Mouse (Mus musculus) gastrocnemius, postnatal 36 days (tissue): ENCODE results near the gene Dll1. TPM values are rescaled to one million over a fixed set of nuclear protein-coding genes. Genes with fewer than 3 reads are reported as not detected.

Experiments used
- DNase-seq, 2 experiments: peaks; one replicate each; pipeline ENCODE4 v3.0.0; 2022
- intact Hi-C: fragments of 180-260 bp; cut with DNase I; formaldehyde crosslinking; loops from one replicate; pipeline ENCODE4 v1.15.1; 2025
- long read RNA-seq, 2 experiments: library from polyadenylated mRNA; stranded (forward); transcript quantifications; one replicate each; pipeline ENCODE4 v2.0.0; 2021
- total RNA-seq, 2 experiments: library from RNA; stranded (reverse); gene quantifications; 2 replicates each; pipeline ENCODE4 v1.2.3; 2021

Dll1 gene
- 1 to 10 TPM; 3.2 to 3.4 TPM for total RNA-seq
- long read RNA-seq, experiment 1, partial matches to known transcripts: 2 of 2 reads
- long read RNA-seq, experiment 1, other reads (novel, unspliced or antisense): 0 of 2 reads
- long read RNA-seq, experiment 2, partial matches to known transcripts: 1 of 3 reads
- long read RNA-seq, experiment 2, other reads (novel, unspliced or antisense): 0 of 3 reads

GRCm38 (mm10) chr17:15376494-15377181 is at the start of gene Dll1:
TSS of gene Dll1 (minus strand) at chr17:15376872.
- DNase-seq: no peak

GRCm38 (mm10) chr17:15425931-15426330 is 49.3 kb upstream of the Dll1 start:
- DNase-seq: peak in 1 of 2 experiments; percentile 11

More at GRCm38 (mm10) chr17:15376494-15377181, at the start of gene Dll1:
- intact Hi-C loops: loop anchor here (1.0 kb wide), 1 partner anchor 314 kb away; no protein-coding TSS in a partner anchor

GRCm38 (mm10) chr17:15423080-15423765 is 46.6 kb upstream of the Dll1 start:
- intact Hi-C loops: no loop called here
- DNase-seq: peak; percentile 34

More at GRCm38 (mm10) chr17:15425931-15426330, 49.3 kb upstream of the Dll1 start:
- intact Hi-C loops: no loop called here

GRCm38 (mm10) chr17:15422666-15423065 is 46.0 kb upstream of the Dll1 start:
- intact Hi-C loops: no loop called here
- DNase-seq: no peak

GRCm38 (mm10) chr17:15421446-15421845 is 44.8 kb upstream of the Dll1 start:
- DNase-seq: no peak
- intact Hi-C loops: loop anchor here (2.0 kb wide), 1 partner anchor 45 kb away; no protein-coding TSS in a partner anchor

GRCm38 (mm10) chr17:15420021-15420603 is 43.4 kb upstream of the Dll1 start:
- no peak for DNase-seq
- intact Hi-C loops: loop anchor here (2.0 kb wide), 1 partner anchor 47 kb away; no protein-coding TSS in a partner anchor

GRCm38 (mm10) chr17:15419534-15419933 is 42.9 kb upstream of the Dll1 start:
- DNase-seq: no peak
- intact Hi-C loops: no loop called here

- intact Hi-C loops: no loop called here
- DNase-seq: no peak
Measured at GRCm38 (mm10) chr17:15416596-15417215, 40.0 kb upstream of the Dll1 start.

- no peak for DNase-seq
- intact Hi-C loops: no loop called here
Measured at GRCm38 (mm10) chr17:15410861-15411260, 34.2 kb upstream of the Dll1 start.

GRCm38 (mm10) chr17:15409261-15409660 is 32.6 kb upstream of the Dll1 start:
- intact Hi-C loops: no loop called here
- no peak for DNase-seq

- no peak for DNase-seq
- intact Hi-C loops: no loop called here
Measured at GRCm38 (mm10) chr17:15406576-15406975, 29.9 kb upstream of the Dll1 start.

- DNase-seq: no peak
- intact Hi-C loops: no loop called here
Measured at GRCm38 (mm10) chr17:15401716-15402115, 25.0 kb upstream of the Dll1 start.

- peak; percentile 75 to 80 for DNase-seq
- intact Hi-C loops: loop anchor here (5.0 kb wide), 1 partner anchor 329 kb away; no protein-coding TSS in a partner anchor
Measured at GRCm38 (mm10) chr17:15395997-15396675, 19.5 kb upstream of the Dll1 start, which contains the start of gene Fam120b. TSS of gene Fam120b (plus strand) at chr17:15396202.

- no peak for DNase-seq
- intact Hi-C loops: no loop called here
Measured at GRCm38 (mm10) chr17:15389356-15389755, 12.7 kb upstream of the Dll1 start.

GRCm38 (mm10) chr17:15388892-15389291 is 12.2 kb upstream of the Dll1 start:
- intact Hi-C loops: no loop called here
- no peak for DNase-seq

GRCm38 (mm10) chr17:15383360-15383759 is 6.7 kb upstream of the Dll1 start:
- intact Hi-C loops: no loop called here
- DNase-seq: no peak

- DNase-seq: no peak
- intact Hi-C loops: no loop called here
Measured at GRCm38 (mm10) chr17:15381869-15382660, 5.4 kb upstream of the Dll1 start.

GRCm38 (mm10) chr17:15381092-15381860 is 4.6 kb upstream of the Dll1 start:
- intact Hi-C loops: no loop called here
- DNase-seq: no peak
